Mouse (Mus musculus): ENCODE data around the gene Gm20388.
"Not testable (repeated sequence)": the region's sequence is repeated elsewhere in the genome, so short reads cannot be mapped to it uniquely, and the experiment has no call there.

Gene Gm20388

DNA sequence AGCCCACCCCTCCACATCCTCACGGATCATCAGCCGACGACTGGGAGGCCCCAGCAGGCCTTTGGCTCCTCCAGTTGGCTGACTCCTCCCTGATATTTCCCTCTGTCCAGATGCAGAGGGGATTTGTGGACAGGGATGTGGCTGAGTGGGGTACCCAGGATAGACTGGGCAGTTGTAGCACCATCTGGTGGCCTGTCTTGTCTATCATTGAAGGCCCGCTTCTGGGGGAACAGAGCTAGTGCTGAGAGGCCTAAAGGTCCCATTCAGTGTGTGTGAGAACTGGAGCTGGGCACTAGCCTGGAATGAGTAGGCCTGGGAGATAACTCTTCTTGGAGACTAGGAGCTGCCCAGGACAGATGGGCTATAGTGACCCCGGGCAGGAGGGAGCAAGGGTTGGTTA, 3321.1 kb downstream of the Gm20388 start:
- DNase-seq (ENCODE audit: low spot score): peak; percentile 55

DNA sequence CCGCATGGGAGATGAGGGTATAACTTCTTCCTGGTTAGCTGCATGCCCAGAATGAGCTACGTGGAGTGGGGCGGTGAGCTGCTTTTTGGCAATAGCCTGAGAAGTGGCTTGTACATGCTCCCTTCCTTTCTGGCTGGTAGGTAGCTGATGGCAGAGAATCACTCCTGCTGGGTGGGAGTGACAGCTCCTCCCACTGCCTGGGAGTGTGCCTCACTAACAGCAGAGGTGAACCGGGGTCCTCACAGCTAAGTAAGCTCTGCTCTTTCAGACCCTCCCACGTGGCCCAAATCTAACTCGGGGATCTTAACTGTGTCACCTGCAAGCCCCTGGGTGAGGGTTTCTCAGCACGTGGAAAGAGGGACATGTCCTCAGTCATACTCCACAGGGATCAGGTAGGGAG, 3321.9 kb downstream of the Gm20388 start:
- DNase-seq (ENCODE audit: low spot score): no peak

DNA sequence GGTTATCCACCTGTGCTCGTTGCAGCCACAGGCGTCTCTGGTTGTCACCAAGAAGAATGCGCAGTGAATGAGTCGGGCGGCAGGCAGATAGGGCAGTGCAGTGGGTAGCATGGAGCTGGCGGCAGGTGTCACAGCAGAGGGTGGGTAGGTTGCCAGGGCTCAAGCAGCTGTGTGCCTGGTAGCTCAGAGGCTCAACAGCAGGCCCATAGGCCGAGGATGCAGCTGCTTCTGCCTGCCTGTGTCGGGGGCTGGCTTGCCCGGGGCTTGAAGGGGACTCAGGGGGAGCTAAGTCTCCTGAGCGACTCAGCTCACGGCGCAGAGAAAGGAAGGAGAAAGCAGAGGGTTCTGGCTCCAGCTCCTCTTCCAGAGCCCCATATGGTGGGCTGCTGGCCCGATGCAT, 3322.7 kb downstream of the Gm20388 start:
- no peak for DNase-seq (ENCODE audit: low spot score)

GRCm38 (mm10) chr8:123233760-123234159, 3323.1 kb downstream of the Gm20388 start:
- no peak for DNase-seq (ENCODE audit: low spot score)

DNA sequence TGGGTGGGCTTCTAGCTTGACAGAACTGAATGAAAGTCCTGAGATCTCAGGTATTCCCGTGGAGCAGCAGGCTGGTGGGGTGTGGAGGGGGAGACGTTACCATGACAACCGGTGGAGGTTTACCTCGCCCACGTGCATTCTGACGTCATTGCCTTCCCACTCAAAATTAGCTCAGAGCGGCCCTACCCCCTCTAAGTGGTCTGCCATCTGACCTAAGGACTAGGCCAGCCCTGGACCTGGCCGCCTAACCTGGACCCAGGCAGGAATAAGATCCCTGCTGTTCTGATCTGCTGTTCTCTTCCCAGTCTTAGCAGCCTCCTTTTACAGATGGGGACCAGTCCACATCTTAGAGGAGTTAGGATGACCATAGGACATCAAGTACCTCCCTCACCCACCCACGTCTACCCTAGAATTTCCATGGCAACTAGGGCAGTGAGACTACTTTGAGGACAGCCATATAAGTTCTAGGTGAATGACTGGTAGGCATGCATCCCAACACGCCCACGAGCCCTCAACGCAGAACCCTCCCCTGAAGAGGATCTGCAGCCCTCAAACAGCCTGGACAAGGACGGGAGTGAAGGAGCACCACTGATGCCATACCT, 3324.4 kb downstream of the Gm20388 start:
- peak; percentile 46 for DNase-seq (ENCODE audit: low spot score)

DNA sequence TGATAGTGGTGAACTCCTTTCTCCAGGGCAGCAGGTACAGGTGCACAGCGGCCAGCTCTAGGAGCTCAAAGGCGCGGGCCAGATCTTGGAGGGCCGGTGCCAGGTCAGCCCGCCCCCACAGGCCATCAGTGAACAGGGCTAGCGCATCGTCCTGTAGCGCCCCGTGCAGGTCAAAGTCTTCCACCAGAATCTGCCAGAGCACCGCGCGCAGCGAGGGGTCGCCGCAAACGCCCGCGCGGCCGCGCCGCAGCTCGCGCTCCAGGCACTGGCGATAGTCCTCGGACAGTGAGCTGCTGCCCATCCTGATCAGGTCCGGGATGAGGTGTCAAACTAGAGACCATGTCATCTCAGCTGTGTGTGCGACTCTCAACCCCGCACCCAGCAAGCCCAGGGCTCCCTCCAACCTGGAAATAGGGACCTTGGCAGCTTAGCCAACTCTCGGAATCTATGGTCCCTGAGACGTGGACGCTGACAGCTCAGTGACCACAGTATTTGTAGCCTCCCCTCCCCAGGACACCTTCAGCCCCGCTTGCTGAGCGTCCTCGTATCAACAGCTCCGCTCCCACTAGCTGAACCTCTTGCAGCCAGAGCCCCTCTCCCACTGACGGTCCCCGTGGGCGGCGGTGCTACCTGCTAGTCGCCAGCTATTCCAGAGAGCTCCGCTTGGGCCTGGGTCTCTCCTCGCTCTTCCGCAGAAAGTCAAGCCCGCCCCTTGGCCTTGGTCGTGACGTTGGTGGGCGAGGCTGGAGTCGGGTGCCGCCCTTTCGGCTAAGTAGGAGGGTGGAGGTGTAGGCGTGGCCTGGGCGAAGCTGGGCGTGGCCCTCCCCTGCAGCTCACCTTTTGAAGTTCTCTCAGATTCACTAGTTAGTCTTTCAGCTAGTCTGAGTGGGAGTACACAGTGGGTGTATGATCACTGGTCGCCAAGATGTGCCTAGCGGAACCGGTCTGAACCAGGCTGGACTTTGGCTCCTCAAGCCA, 3325.2 kb downstream of the Gm20388 start, which contains the start of gene Spata2l:
Gene Spata2l, minus strand, starts transcription at position 714 of the 978 bp plus-strand sequence.
- DNase-seq (ENCODE audit: low spot score): peak; percentile 89

DNA sequence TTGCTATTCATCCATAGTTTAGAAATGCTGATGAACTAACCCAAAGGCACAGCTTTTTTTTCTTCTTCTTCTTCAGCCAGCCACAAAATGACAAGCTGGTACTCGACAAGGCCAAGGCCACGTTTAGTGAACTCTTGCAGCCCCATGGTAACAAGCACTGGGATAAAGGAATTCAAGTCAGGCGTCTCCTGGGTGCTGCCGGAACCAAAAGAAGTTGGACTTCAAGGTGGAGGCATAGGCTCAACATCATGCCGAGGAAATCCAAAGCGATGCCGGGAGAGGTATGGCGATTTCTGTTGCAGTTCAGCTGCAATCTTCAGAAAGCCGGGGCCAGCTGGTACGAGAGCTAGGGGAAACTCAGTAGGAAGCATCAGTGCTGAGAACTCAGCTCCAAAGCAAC, 3328.8 kb downstream of the Gm20388 start:
- DNase-seq (ENCODE audit: low spot score): no peak

- no peak for DNase-seq (ENCODE audit: low spot score)
Measured at GRCm38 (mm10) chr8:123242107-123242923, 3331.7 kb downstream of the Gm20388 start.

- DNase-seq (ENCODE audit: low spot score): no peak
Measured at GRCm38 (mm10) chr8:123243053-123243452, 3332.4 kb downstream of the Gm20388 start.

DNA sequence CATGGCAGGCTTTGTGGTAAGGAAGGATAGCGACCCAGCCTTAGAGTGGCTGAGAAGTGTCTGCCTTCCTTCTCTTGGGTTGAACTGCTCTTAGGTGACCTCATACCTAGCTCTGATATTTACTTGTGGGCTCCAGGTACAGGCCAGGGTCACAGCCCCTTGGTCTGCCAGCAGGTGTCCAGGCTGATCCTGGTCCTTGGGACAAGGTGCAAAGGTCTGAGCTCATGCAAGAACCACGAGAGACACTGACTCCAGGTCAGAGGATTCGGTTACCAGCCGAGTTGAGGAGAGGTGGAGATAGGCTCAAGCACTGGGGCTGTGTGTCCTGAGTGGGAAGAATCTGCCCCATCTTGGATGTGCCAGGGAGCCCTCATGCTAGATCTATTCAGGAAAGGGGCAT, 3333.7 kb downstream of the Gm20388 start:
- no peak for DNase-seq (ENCODE audit: low spot score)

DNA sequence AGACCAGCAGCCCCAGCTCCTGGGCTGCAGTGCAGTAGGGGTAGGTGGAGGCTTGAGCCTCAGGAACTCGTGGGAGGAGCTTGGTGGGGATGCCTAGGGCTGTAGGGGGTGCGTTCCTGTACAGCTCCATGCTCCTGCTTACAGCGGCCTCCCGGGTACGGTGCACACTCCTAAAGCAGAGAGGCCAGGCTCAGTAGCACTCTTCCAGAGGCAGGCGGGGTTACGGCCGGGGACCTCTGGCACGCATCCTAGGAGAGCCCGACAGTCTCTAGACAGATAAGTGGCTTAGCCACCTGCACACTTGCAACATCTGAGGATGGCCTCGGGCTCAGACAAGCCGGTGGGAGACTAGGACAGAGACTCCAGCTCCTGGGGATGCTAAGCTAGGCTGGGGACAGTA, 3334.9 kb downstream of the Gm20388 start:
- DNase-seq (ENCODE audit: low spot score): no peak

DNA sequence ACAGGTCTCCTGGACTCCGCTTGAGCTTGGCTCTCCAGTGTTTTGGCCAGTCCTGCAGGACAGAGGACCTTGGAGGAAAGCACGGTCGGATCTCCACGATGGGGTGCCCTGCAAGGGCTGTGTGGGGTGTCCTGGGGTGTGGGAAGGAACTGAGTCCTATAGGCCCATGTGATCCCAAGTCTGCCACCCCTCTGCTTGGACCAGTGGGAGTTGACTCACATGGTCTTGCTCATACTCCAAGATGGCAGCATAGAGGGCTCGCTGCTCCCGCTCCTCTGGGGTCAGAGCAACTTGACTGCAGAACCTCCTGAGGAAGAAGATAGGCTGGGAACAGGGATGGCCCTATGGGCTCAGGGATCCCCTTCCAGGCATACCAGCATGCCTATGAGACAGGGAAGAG, 3337.1 kb downstream of the Gm20388 start:
- no peak for DNase-seq (ENCODE audit: low spot score)

DNA sequence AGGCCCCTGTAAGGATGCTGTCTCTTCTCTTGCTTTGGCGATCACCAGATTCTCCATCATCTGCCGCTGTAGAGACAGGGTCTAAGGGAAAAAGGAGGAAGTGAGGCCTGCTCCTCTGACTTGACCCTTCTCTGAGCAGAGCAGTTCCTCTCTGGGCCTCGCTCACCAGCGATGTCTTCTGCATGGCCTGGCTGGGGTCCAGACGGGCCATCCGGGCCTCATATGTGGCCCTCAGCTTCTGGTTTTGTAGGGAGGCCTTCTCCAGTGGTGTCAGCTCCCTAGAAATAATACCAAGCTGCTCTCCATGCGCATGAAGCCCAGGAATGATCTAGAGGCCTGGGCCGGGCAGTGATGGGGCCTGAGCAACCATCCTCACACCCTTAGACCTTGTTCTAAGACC, 3338.0 kb downstream of the Gm20388 start:
- DNase-seq (ENCODE audit: low spot score): no peak

- no peak for DNase-seq (ENCODE audit: low spot score)
Measured at GRCm38 (mm10) chr8:123250940-123251339, 3340.3 kb downstream of the Gm20388 start.

DNA sequence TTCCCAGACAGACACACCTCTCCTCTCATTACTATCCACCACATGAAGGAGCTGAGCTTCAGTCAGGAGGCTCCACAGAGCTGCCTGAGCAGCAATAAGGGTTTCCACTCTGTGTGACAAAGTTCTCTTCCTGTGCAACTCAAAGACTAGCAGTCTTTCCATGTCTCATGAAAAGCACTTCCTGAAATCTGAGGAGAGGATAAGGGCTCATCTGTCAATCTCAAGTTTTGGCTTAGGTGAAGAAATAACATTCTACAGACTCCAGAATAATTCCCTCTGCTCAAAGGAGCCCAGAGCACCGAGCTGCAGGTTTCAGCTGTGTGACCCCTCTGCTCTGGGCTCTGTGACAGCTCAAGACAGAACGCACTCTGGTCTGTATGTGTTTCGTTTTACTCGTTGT, 3342.3 kb downstream of the Gm20388 start:
- DNase-seq (ENCODE audit: low spot score): no peak

GRCm38 (mm10) chr8:123253451-123254098, 3342.9 kb downstream of the Gm20388 start:
- DNase-seq (ENCODE audit: low spot score): peak; percentile 38

DNA sequence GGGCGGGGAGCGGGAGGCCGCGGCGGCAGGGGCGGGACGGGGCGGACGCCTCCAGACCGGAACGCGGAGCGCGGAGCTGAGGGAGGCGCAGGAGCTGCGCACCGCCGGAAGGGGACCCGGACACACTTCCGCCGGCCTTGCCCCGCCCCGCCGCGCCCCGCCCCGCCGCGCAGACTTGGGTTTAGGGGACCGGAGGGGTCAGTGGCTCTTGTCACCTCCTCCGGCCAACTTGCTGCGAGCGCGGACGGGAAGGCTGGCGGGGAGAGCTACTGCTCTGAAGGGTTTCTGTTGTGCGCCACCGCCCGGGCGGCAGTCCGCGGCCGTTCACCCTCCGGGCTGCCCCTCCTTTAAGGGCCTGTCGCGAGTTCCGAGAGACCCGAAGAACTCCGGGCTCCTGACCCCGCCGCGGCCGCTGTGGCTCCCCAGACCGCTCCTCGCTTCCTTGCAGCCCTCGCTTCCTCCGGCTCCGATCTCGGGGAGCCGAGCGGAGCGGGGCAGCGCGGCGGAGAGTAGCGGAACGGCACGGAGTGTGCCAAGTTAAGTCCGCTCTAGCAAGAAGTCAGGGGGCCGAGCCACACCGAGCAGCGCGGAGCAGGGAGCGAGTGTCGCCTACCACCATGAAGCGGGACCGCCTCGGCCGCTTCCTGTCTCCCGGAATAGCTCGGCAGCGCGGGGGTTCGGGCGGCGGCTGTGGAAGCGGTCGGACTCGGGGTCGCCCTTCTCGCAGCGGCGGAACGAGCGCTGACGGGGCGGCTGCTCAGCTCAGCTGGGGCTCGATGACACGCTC, 3343.7 kb downstream of the Gm20388 start, which contains the start of the genes Zfp276 and Vps9d1:
Gene Zfp276, plus strand, starts transcription at position 97 of the 787 bp plus-strand sequence.
Gene Vps9d1, minus strand, starts transcription at position 250 of the 787 bp plus-strand sequence.
- peak; percentile 85 for DNase-seq (ENCODE audit: low spot score)

GRCm38 (mm10) chr8:123255170-123255569, 3344.5 kb downstream of the Gm20388 start:
- no peak for DNase-seq (ENCODE audit: low spot score)

DNA sequence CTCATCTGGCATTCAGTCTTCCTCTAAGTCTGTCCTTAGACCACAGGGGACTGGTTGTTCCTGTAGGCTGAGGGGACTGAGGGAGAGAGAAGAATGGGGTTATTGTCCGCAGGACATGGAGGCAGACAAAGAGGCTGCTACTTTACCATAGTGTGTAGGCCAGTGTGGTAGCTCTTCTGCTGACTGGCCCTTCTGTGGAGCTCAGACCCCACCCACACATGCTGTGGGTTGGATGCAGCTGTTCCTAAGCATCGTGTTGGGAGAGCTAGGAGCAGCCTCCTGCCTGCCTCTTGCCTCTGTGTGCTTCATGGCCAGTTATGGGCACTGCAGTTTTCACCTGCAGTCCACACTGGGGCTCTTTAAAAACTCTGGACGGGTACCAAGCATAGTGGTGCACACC, 3346.5 kb downstream of the Gm20388 start:
- no peak for DNase-seq (ENCODE audit: low spot score)

- DNase-seq (ENCODE audit: low spot score): not testable (repeated sequence)
Measured at GRCm38 (mm10) chr8:123257593-123257992, 3347.0 kb downstream of the Gm20388 start.

All from retina, embryonic 14.5 days (tissue).